Mouse (Mus musculus): ENCODE measurements around the gene Dpyd. TPM values are rescaled to one million over a fixed set of nuclear protein-coding genes. Genes with fewer than 3 reads are reported as not detected.

Gene Dpyd
- polyA plus RNA-seq, 1 experiment from 2014 or later, result 2.3 TPM

DNA sequence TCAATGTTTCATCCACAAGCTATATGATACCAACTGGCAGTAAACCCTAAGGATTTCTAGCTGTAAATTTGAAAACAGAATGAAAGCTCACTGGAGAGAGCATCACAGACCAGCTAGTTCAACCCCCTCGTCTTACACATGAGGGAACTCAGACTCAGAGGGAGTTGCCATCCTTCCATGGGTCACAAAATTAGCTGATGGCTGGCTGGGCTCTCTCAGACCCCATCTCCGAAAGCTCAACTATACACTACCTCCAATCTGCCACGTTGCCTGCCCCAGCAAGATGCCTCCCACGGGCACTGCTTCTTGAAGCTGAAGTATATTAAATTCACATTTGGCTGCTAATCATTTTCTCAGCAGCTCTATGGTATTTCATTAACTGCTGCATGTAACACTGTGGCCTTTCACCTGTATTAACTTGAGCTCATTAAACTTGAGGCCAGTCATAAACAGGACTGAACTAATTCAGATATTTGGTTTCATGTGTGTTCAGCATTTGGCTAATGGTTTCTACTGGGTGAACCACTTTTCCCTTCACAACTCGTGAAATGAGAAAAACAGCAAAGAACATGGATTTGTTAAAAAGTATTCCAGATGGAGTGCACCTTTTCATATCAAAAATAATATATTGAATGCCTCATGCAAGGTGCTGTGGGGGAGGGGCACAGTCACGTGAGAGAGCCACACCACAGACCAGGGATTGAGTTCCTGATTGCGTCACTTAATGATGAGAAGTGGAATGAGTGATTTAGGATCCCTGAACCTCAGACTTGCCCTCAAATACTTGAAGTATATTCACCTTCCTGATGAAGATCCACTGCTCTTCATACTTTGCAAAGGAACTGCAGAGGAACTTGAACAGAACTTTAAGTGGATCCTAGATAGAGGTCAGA is 841.2 kb downstream of the Dpyd start:
- WGBS (ENCODE audit: insufficient replicate concordance), result 48% methylated on average over 7 of the region's 7 CpGs

DNA sequence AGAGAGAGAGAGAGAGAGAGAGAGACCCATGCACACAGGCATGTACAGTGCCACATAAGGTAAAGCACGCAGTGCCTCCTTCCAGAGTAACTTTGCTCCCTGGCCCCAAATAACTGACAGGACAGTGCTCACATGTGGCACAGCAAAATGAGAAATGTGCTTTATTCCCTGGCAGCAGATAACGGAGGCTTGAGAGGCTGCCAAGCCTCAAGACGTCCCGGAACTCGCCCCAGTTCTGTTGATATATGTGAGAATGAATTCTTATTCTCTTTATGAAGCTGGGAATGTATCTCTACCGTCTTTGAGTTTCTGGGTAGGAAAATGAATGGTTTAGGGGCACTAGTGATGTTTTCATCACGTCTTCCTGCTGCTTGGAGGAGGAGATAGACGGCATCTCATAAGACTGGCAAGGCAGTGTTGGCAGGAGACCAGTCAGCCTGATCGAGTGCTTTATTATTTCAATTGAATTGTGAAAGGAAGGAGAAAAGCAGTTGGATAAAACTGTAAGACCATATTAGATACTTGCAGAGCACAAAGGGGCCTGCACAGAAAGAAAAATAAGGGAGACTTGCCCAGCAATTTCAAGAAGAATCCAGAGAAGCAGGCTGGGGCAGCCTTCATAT is 857.3 kb downstream of the Dpyd start:
- Histone ChIP-seq H3K4me2 (no peak overlapping the region), H3K36me3 (no peaks in the 10 kb centered on the region), H3K9ac (no peak overlapping the region), H3K4me1 (no peaks in the 10 kb centered on the region), H3K27me3 (replicated peaks) (no peaks in the 10 kb centered on the region), H3K9me3 (replicated peaks) (0 out of 2 replicates have a peak, but pooled peaks cover 5% of the 10 kb centered on the region), H3K27ac (no peak overlapping the region), H3K4me3 (no peak overlapping the region)
- WGBS (ENCODE audit: insufficient replicate concordance), result 61% methylated on average over 9 of the region's 9 CpGs
- ATAC-seq, result no peak

More for the DNA sequence above, 841.2 kb downstream of the Dpyd start:
- Histone ChIP-seq H3K36me3 (no peaks in the 10 kb centered on the region), H3K4me3 (no peak overlapping the region), H3K4me1 (no peaks in the 10 kb centered on the region), H3K27me3 (replicated peaks) (no peaks in the 10 kb centered on the region), H3K27ac (no peak overlapping the region), H3K9me3 (replicated peaks) (no peaks in the 10 kb centered on the region), H3K4me2 (no peak overlapping the region), H3K9ac (no peak overlapping the region)
- ATAC-seq, result no peak

DNA sequence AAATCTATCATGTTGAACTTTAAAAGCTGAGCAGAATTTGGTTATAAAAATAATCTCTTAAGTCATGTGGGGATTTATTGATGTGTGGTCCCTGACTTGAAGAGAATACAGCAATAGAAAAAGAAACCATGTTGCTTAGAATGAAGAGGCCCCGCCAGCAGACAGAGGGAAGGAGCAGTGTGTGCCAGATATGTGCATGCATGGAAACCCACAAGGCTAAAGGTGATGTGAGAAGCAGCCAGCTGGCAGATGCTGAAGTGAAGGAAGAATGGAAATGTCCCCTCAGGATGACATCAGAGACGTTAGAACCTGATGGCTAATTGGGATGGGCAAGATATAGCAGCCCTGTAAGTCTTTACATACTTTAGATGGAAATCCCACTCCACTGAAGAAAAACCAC is 857.8 kb downstream of the Dpyd start:
- Histone ChIP-seq H3K9ac (no peak overlapping the region), H3K4me2 (no peak overlapping the region), H3K27me3 (replicated peaks) (no peaks in the 10 kb centered on the region), H3K4me3 (no peak overlapping the region), H3K27ac (no peak overlapping the region), H3K36me3 (no peaks in the 10 kb centered on the region), H3K4me1 (no peaks in the 10 kb centered on the region), H3K9me3 (replicated peaks) (0 out of 2 replicates have a peak, but pooled peaks cover 5% of the 10 kb centered on the region)
- no peak for ATAC-seq
- WGBS (ENCODE audit: insufficient replicate concordance), result 48% methylated on average over 2 of the region's 2 CpGs

DNA sequence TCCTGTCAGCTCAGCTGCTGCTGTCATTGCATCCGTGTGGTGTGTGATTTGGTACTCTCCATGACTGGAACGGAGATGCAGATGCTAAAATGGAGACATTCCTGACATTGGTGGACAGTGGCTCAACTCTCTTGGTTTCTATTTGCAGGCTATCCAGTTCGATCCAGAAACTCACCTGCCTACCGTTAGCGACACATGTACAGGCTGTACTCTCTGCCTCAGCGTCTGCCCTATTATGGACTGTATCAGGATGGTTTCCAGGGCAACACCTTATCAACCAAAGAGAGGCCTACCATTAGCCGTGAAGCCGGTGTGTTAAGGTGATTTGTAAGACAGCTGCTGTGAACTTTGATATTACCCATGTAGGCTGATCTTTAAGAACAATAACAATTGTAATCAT is 869.4 kb downstream of the Dpyd start:
- no peak for ATAC-seq
- no peaks in the 10 kb centered on the region for H3K36me3 ChIP-seq
- no peaks in the 10 kb centered on the region for H3K27me3 ChIP-seq (replicated peaks)
- no peak overlapping the region for H3K4me2 ChIP-seq
- no peak overlapping the region for H3K4me3 ChIP-seq
- WGBS (ENCODE audit: insufficient replicate concordance), result 73% methylated on average over 8 of the region's 8 CpGs
- no peak overlapping the region for H3K27ac ChIP-seq
- no peaks in the 10 kb centered on the region; the same call in 1 of the 2 replicates for H3K9me3 ChIP-seq (replicated peaks)
- no peak overlapping the region for H3K9ac ChIP-seq
- H3K4me1 ChIP-seq, result no peaks in the 10 kb centered on the region

DNA sequence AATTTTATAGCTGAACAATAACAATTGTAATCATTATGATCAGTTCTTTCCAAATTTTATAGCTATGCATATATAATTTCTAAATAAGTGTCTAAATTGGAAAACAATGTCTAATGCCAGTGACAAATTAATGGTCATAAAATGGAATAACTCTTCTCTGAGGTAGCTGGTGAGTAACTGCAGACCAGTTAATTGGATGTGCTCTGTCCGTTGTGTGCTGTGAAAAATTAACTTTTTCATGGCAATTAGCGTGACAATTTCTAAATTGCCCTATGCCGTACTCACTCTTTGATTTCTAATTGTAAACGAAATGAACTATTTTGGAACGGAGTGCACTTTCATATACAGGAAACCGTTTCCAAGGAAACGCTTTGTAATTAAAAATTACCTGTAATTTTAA is 869.8 kb downstream of the Dpyd start:
- ATAC-seq, result no peak
- H3K27ac ChIP-seq, result no peak overlapping the region

DNA sequence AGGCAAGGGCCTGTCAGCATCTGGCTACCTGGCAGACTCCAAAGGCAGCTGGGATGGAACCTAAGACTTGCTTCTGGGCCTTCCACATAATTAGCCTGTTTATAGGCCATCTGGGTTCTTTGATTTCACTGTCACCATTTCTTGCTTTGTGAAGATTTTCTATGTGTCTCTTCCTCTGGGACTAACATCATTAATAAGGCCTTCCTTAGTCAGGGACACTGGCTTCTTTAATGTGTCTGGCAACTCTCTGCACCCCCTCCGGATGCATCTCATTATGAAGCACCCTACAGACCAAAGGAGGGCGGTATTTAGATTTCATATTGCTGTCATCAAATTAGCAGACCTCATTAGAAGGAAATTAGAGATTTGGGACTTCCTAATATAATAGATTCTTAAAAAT is 885.6 kb downstream of the Dpyd start:
- no peak overlapping the region for H3K27ac ChIP-seq
- WGBS (ENCODE audit: insufficient replicate concordance), result 61% methylated on average over 2 of the region's 2 CpGs
- no peak overlapping the region for H3K4me2 ChIP-seq
- H3K9ac ChIP-seq, result no peak overlapping the region
- H3K9me3 ChIP-seq (replicated peaks), result no peaks in the 10 kb centered on the region
- no peak overlapping the region for H3K4me3 ChIP-seq
- no peaks in the 10 kb centered on the region for H3K27me3 ChIP-seq (replicated peaks)
- H3K36me3 ChIP-seq, result no peaks in the 10 kb centered on the region
- ATAC-seq, result no peak
- H3K4me1 ChIP-seq, result no peaks in the 10 kb centered on the region

More for the DNA sequence above, 869.8 kb downstream of the Dpyd start:
- Histone ChIP-seq H3K4me2 (no peak overlapping the region), H3K9me3 (replicated peaks) (no peaks in the 10 kb centered on the region; the same call in 1 of the 2 replicates), H3K36me3 (no peaks in the 10 kb centered on the region), H3K4me3 (no peak overlapping the region), H3K4me1 (no peaks in the 10 kb centered on the region), H3K27me3 (replicated peaks) (no peaks in the 10 kb centered on the region), H3K9ac (no peak overlapping the region)
- WGBS (ENCODE audit: insufficient replicate concordance), result 76% methylated on average over 7 of the region's 7 CpGs

GRCm38 (mm10) chr3:119464073-119464472 is 902.1 kb downstream of the Dpyd start:
- 54% methylated on average over 2 of the region's 2 CpGs for WGBS (ENCODE audit: insufficient replicate concordance)
- H3K27ac ChIP-seq, result no peak overlapping the region
- ATAC-seq, result no peak
- H3K36me3 ChIP-seq, result no peaks in the 10 kb centered on the region
- no peaks in the 10 kb centered on the region for H3K27me3 ChIP-seq (replicated peaks)
- no peak overlapping the region for H3K4me3 ChIP-seq
- no peak overlapping the region for H3K9ac ChIP-seq
- H3K9me3 ChIP-seq (replicated peaks), result no peaks in the 10 kb centered on the region
- no peaks in the 10 kb centered on the region for H3K4me1 ChIP-seq
- H3K4me2 ChIP-seq, result no peak overlapping the region

DNA sequence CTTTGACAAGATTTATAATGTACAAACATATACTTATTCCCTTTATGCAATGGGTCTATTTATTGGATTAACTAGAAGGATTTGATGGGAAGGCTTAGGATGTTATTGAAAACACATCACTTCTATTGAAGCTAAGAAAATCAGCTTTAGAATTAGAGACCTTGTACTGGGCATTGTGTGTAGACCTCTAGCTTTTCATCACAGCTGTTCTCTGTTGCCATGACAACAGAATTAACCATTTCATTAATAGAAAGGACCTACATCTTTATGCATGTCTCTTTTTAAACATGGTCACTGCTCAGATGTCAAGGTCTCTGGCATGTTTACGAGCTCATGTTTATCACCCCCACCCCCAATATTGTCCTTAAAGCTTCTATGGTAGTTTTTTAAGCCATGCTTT is 902.5 kb downstream of the Dpyd start:
- no peak overlapping the region for H3K9ac ChIP-seq
- no peak for ATAC-seq
- 46% methylated on average over 1 of the region's 1 CpGs for WGBS (ENCODE audit: insufficient replicate concordance)
- H3K9me3 ChIP-seq (replicated peaks), result no peaks in the 10 kb centered on the region
- H3K36me3 ChIP-seq, result no peaks in the 10 kb centered on the region
- no peak overlapping the region for H3K4me2 ChIP-seq
- no peak overlapping the region for H3K27ac ChIP-seq
- no peaks in the 10 kb centered on the region for H3K4me1 ChIP-seq
- H3K4me3 ChIP-seq, result no peak overlapping the region
- no peaks in the 10 kb centered on the region for H3K27me3 ChIP-seq (replicated peaks)

DNA sequence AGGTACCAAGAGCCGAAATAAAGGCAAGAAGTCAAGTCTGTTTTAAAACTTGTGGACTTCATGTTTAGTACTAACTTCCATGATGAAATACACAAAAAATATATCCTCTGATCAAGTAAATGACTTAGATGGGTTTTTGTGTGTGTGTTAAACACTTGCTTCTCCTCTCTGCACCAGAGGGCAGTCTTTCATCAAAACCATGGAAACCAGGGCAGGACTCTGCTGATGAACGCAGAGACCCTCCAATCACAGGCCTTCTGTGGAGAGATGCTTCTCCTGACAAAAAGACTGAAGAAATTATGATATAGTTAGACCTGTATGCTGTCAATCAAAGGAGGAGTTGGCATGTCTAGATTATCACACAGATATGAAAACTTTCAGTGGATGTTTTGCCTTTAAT is 905.8 kb downstream of the Dpyd start:
- H3K4me3 ChIP-seq, result no peak overlapping the region
- no peaks in the 10 kb centered on the region for H3K36me3 ChIP-seq
- no peak overlapping the region for H3K9ac ChIP-seq
- H3K27ac ChIP-seq, result no peak overlapping the region
- H3K27me3 ChIP-seq (replicated peaks), result no peaks in the 10 kb centered on the region
- 60% methylated on average over 2 of the region's 2 CpGs for WGBS (ENCODE audit: insufficient replicate concordance)
- no peaks in the 10 kb centered on the region for H3K4me1 ChIP-seq
- H3K9me3 ChIP-seq (replicated peaks), result no peaks in the 10 kb centered on the region
- H3K4me2 ChIP-seq, result no peak overlapping the region
- no peak for ATAC-seq
